Mouse (Mus musculus): Measurements from ENCODE around the gene Fst. TPM values are rescaled to one million over a fixed set of nuclear protein-coding genes. Genes with fewer than 3 reads are reported as not detected.

Gene Fst
- 23.2 TPM for polyA plus RNA-seq (2014; fragmentation: Illumina TruSeq; extraction: RNeasy Lipid Tissue Mini Kit (QIAGEN cat#74804); ENCODE audit: low read depth, low replicate concordance)

DNA sequence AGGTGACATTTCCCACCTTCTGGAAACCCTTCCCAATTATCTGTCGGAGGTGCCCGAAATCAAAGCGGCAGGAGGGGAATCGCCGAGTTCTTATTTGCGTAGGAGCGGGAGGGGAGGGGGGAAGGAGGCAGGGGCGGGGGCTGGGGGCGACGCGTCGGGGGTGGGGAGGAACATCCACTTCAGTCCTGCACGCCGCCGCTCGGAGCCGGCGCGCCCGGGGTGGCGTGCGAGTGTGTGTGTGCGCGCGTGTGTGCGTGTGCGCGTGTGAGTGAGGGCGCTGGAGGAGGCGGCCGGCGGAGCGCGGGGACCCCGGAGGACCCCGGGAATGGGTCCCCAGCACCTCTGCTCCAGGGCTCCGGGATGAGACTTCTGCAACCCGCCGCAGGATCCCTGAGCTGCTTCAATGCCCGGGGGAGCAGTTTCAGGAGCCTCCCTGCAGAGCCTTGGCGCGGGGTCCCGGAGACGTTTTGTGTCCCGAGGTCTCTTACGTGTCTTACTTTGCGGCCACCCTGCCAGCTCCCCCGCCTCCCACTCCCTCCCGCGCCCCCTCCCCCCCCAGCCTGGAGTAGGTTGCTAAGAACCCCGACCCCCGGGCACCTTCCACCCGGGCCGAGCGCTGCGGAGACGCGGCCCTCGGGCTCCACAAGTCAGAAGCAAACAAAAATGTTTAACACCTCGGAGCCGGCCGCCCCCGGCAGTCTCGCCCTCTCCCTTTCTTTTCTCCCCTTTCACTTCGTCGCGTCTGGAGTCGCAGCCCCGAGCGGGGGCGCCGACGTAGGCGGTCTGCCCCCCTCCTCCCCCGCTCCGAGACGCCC is at the start of gene Fst:
Fst (minus strand) TSS at position 66 of the 815 bp plus-strand sequence.

Other genes starting within 250 kb of the Fst start
- gene Ndufs4, start 70.7 kb downstream of the Fst start, polyA plus RNA-seq (2014; fragmentation: Illumina TruSeq; extraction: RNeasy Lipid Tissue Mini Kit (QIAGEN cat#74804); ENCODE audit: low read depth, low replicate concordance): 551 TPM

All from kidney, adult 10 weeks (tissue).